Mouse (Mus musculus) hindbrain, embryonic 14.5 days (tissue): ENCODE results near the gene Nop53. TPM values are rescaled to one million over a fixed set of nuclear protein-coding genes. Genes with fewer than 3 reads are reported as not detected.

ENCODE experiments used
- ATAC-seq: fragments of 200-750 bp; cut with Nextera tagmentation; 2 replicates; pipeline ENCODE4 v1.8.0; 2017; ENCODE audit warnings: moderate number of reproducible peaks, mild to moderate bottlenecking, moderate TSS enrichment, moderate library complexity; ENCODE audit not compliant: low FRiP score
- DNase-seq: peaks from one replicate; pipeline ENCODE4 v3.0.0-alpha.2; 2015; ENCODE audit warnings: low spot score
- H3K27ac ChIP-seq: fragments of 300-500 bp; sonication (generic); 2 replicates; pipeline ENCODE4 v1.5.1; 2014; ENCODE audit warnings: mild to moderate bottlenecking, moderate library complexity
- H3K27me3 ChIP-seq: fragments of 300-500 bp; sonication (generic); 2 replicates; pipeline ENCODE4 v1.6.1; 2014; ENCODE audit warnings: mild to moderate bottlenecking, low read length, mixed read lengths; ENCODE audit not compliant: control insufficient read depth, insufficient read depth
- H3K36me3 ChIP-seq: fragments of 300-500 bp; sonication (generic); replicated peaks from 2 replicates; pipeline ENCODE4 v1.6.1; 2014; ENCODE audit not compliant: control insufficient read depth, insufficient read depth
- H3K4me1 ChIP-seq: fragments of 300-500 bp; sonication (generic); replicated peaks from 2 replicates; pipeline ENCODE4 v1.6.1; 2014; ENCODE audit warnings: antibody characterized with exemption, low read length, mixed read lengths; ENCODE audit not compliant: control insufficient read depth, insufficient read depth
- H3K4me2 ChIP-seq: fragments of 300-500 bp; sonication (generic); replicated peaks from 2 replicates; pipeline ENCODE4 v1.6.1; 2014; ENCODE audit warnings: mild to moderate bottlenecking, moderate library complexity
- H3K4me3 ChIP-seq: fragments of 300-500 bp; sonication (generic); replicated peaks from 2 replicates; pipeline ENCODE4 v1.5.1; 2014; ENCODE audit warnings: mild to moderate bottlenecking, low read length
- H3K9ac ChIP-seq: fragments of 300-500 bp; sonication (generic); 2 replicates; pipeline ENCODE4 v1.6.1; 2014
- H3K9me3 ChIP-seq: fragments of 300-500 bp; sonication (generic); 2 replicates; pipeline ENCODE4 v1.6.1; 2016; ENCODE audit warnings: low read length; ENCODE audit not compliant: control insufficient read depth
- WGBS: fragments of 180-500 bp; shearing (Covaris S2); extraction: QIAGEN DNeasy Blood & Tissue Kit; methylation state at CpG from one replicate; pipeline ENCODE4 v1.1.7; 2014; 5-methylcytosine and 5-hydroxymethylcytosine counted together
- polyA plus RNA-seq: library from polyadenylated mRNA; unstranded; fragments of >200 nt; fragmentation: Nextera tagmentation; extraction: Ambion mirVana; gene quantifications from 2 replicates; pipeline ENCODE4 v1.2.1, GENCODE M21; 2014

Nop53 gene
- 113 and 114 TPM in 2 replicates for polyA plus RNA-seq

- H3K4me1 ChIP-seq, result peaks cover 7% of the 10 kb centered on the region; the same call in 1 of the 2 replicates
- peak within 1 kb of the TSS; percentile 96 for H3K27ac ChIP-seq
- H3K9ac ChIP-seq, result peak within 1 kb of the TSS; percentile 68
- H3K27me3 ChIP-seq, result no peaks in the 10 kb centered on the region
- DNase-seq (peak; percentile 100), ATAC-seq (peak; percentile 95)
- peak within 1 kb of the TSS; percentile 90 for H3K4me2 ChIP-seq
- H3K4me3 ChIP-seq, result peak within 1 kb of the TSS; percentile 59
- H3K36me3 ChIP-seq, result peaks cover 35% of the 10 kb centered on the region
- WGBS, result 2% methylated on average over 59 of the region's 59 CpGs
- no peaks in the 10 kb centered on the region for H3K9me3 ChIP-seq
Measured at GRCm38 (mm10) chr7:15945721-15946536, at the start of gene Nop53. Gene Nop53, minus strand, starts transcription at chr7:15946074.

- Histone ChIP-seq H3K4me2 (no peak overlapping the region), H3K27me3 (no peaks in the 10 kb centered on the region), H3K27ac (no peak overlapping the region), H3K4me3 (no peak overlapping the region), H3K9ac (no peak overlapping the region), H3K4me1 (no peaks in the 10 kb centered on the region), H3K36me3 (peaks cover 66% of the 10 kb centered on the region), H3K9me3 (no peaks in the 10 kb centered on the region)
- DNase-seq (no peak), ATAC-seq (no peak)
- WGBS, result 93% methylated on average over 4 of the region's 4 CpGs
Measured at GRCm38 (mm10) chr7:15993789-15994188, 47.9 kb upstream of the Nop53 start.

GRCm38 (mm10) chr7:15993152-15993551, 47.3 kb upstream of the Nop53 start:
- peaks cover 71% of the 10 kb centered on the region for H3K36me3 ChIP-seq
- WGBS, result 92% methylated on average over 3 of the region's 3 CpGs
- ATAC-seq, result no peak

GRCm38 (mm10) chr7:15991764-15992163, 45.9 kb upstream of the Nop53 start:
- no peak for ATAC-seq
- 89% methylated on average over 3 of the region's 3 CpGs for WGBS
- Histone ChIP-seq H3K9ac (no peak overlapping the region), H3K4me3 (no peak overlapping the region), H3K36me3 (peaks cover 74% of the 10 kb centered on the region), H3K4me2 (no peak overlapping the region), H3K9me3 (no peaks in the 10 kb centered on the region), H3K27ac (no peak overlapping the region), H3K27me3 (no peaks in the 10 kb centered on the region), H3K4me1 (no peaks in the 10 kb centered on the region)
- DNase-seq, result no peak

More at GRCm38 (mm10) chr7:15993152-15993551, 47.3 kb upstream of the Nop53 start:
- Histone ChIP-seq H3K27me3 (no peaks in the 10 kb centered on the region), H3K9me3 (no peaks in the 10 kb centered on the region), H3K9ac (no peak overlapping the region), H3K4me2 (no peak overlapping the region), H3K4me3 (no peak overlapping the region), H3K4me1 (no peaks in the 10 kb centered on the region), H3K27ac (no peak overlapping the region)
- DNase-seq, result no peak

- WGBS, result 92% methylated on average over 16 of the region's 16 CpGs
- H3K4me1 ChIP-seq, result no peaks in the 10 kb centered on the region
- ATAC-seq, result peak; percentile 22; the same call in 1 of the 2 replicates
Measured at GRCm38 (mm10) chr7:15987661-15988356, 41.9 kb upstream of the Nop53 start.

GRCm38 (mm10) chr7:15982729-15983407, 37.0 kb upstream of the Nop53 start:
- no peak overlapping the region for H3K9ac ChIP-seq
- no peak overlapping the region for H3K4me3 ChIP-seq
- no peaks in the 10 kb centered on the region for H3K27me3 ChIP-seq
- no peak overlapping the region for H3K4me2 ChIP-seq
- no peak overlapping the region for H3K27ac ChIP-seq
- ATAC-seq (no peak), DNase-seq (peak; percentile 62)
- no peaks in the 10 kb centered on the region for H3K9me3 ChIP-seq
- 44% methylated on average over 4 of the region's 4 CpGs for WGBS
- H3K36me3 ChIP-seq, result peaks cover 58% of the 10 kb centered on the region
- H3K4me1 ChIP-seq, result no peaks in the 10 kb centered on the region

More at GRCm38 (mm10) chr7:15987661-15988356, 41.9 kb upstream of the Nop53 start:
- Histone ChIP-seq H3K27me3 (no peaks in the 10 kb centered on the region), H3K27ac (no peak overlapping the region), H3K9ac (no peak overlapping the region), H3K4me2 (no peak overlapping the region), H3K4me3 (no peak overlapping the region), H3K36me3 (peaks cover 55% of the 10 kb centered on the region), H3K9me3 (no peaks in the 10 kb centered on the region)
- DNase-seq, result no peak

- H3K4me1 ChIP-seq, result no peaks in the 10 kb centered on the region
- H3K9me3 ChIP-seq, result no peaks in the 10 kb centered on the region
- 82% methylated on average over 4 of the region's 4 CpGs for WGBS
- no peak overlapping the region for H3K9ac ChIP-seq
- ATAC-seq, result no peak; the same call in 1 of the 2 replicates
- no peak overlapping the region for H3K4me2 ChIP-seq
- no peaks in the 10 kb centered on the region for H3K27me3 ChIP-seq
- no peak overlapping the region for H3K27ac ChIP-seq
- H3K4me3 ChIP-seq, result no peak overlapping the region
- DNase-seq, result no peak
- peaks cover 56% of the 10 kb centered on the region for H3K36me3 ChIP-seq
Measured at GRCm38 (mm10) chr7:15981538-15981937, 35.7 kb upstream of the Nop53 start.

GRCm38 (mm10) chr7:15980246-15980645, 34.4 kb upstream of the Nop53 start:
- 88% methylated on average over 8 of the region's 8 CpGs for WGBS
- H3K4me2 ChIP-seq, result no peak overlapping the region
- no peaks in the 10 kb centered on the region for H3K4me1 ChIP-seq
- H3K9ac ChIP-seq, result no peak overlapping the region
- DNase-seq (no peak), ATAC-seq (no peak)
- peaks cover 56% of the 10 kb centered on the region for H3K36me3 ChIP-seq
- H3K4me3 ChIP-seq, result no peak overlapping the region
- H3K27me3 ChIP-seq, result no peaks in the 10 kb centered on the region
- H3K9me3 ChIP-seq, result no peaks in the 10 kb centered on the region
- no peak overlapping the region for H3K27ac ChIP-seq

GRCm38 (mm10) chr7:15975904-15976303, 30.0 kb upstream of the Nop53 start:
- Histone ChIP-seq H3K9me3 (no peaks in the 10 kb centered on the region), H3K27me3 (no peaks in the 10 kb centered on the region), H3K9ac (no peak overlapping the region), H3K4me2 (no peak overlapping the region), H3K36me3 (peaks cover 84% of the 10 kb centered on the region), H3K4me3 (no peak overlapping the region), H3K27ac (no peak overlapping the region), H3K4me1 (no peaks in the 10 kb centered on the region)
- ATAC-seq (no peak), DNase-seq (peak; percentile 49)
- WGBS, result 86% methylated on average over 4 of the region's 4 CpGs
